Mouse (Mus musculus): ENCODE results near the gene Arid1b. TPM values are rescaled to one million over a fixed set of nuclear protein-coding genes. Genes with fewer than 3 reads are reported as not detected.

The Arid1b gene
- polyA plus RNA-seq, 1 experiment from 2014 or later, result 14.8 TPM

DNA sequence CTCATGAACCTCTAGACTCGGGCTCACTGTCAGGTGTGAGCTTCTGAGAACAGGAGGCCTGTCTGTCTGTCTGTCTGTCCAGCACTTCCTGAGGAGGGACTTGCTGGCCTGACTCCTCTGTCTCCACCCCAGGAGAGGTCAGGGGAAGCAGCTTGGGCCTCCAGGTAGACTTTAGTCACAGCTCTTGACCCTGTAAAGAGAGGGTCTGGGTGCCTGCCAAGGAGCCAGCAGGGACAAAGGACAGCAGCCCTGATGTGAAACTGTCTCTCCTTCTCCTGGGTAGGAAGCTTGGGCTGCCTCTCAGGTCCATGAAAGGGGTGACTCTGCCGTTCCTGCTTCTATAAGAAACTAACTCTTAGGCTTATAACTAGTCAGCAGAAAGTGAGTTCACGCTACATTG lies 143.8 kb downstream of the Arid1b start:
- Histone ChIP-seq H3K9me3 (ENCODE audit: control insufficient read depth, low read length) (no peaks in the 10 kb centered on the region), H3K4me1 (ENCODE audit: control insufficient read depth, insufficient read depth, low read length) (peaks cover 12% of the 10 kb centered on the region), H3K4me2 (ENCODE audit: low read depth, severe bottlenecking) (no peak overlapping the region), H3K27ac (replicated peaks; ENCODE audit: low read depth, low read length) (no peak overlapping the region; the same call in 1 of the 2 replicates), H3K27me3 (ENCODE audit: control insufficient read depth, insufficient read depth, low read length) (no peaks in the 10 kb centered on the region), H3K4me3 (ENCODE audit: low read depth, low read length) (no peak overlapping the region), H3K36me3 (ENCODE audit: control insufficient read depth, insufficient read depth, low read length) (no peaks in the 10 kb centered on the region), H3K9ac (ENCODE audit: low read length) (no peak overlapping the region)
- 70% methylated on average over 3 of the region's 3 CpGs for WGBS
- no peak for DNase-seq (ENCODE audit: low spot score)
- no peak for ATAC-seq (ENCODE audit: insufficient number of reproducible peaks, low FRiP score, low TSS enrichment, low read depth)

GRCm38 (mm10) chr17:5138641-5139205 lies 144.6 kb downstream of the Arid1b start:
- Histone ChIP-seq H3K4me3 (ENCODE audit: low read depth, low read length) (no peak overlapping the region), H3K4me1 (ENCODE audit: control insufficient read depth, insufficient read depth, low read length) (peaks cover 12% of the 10 kb centered on the region), H3K27ac (replicated peaks; ENCODE audit: low read depth, low read length) (no peak overlapping the region), H3K36me3 (ENCODE audit: control insufficient read depth, insufficient read depth, low read length) (no peaks in the 10 kb centered on the region), H3K4me2 (ENCODE audit: low read depth, severe bottlenecking) (no peak overlapping the region), H3K9me3 (ENCODE audit: control insufficient read depth, low read length) (no peaks in the 10 kb centered on the region), H3K27me3 (ENCODE audit: control insufficient read depth, insufficient read depth, low read length) (no peaks in the 10 kb centered on the region), H3K9ac (ENCODE audit: low read length) (no peak overlapping the region)
- WGBS, result 14% methylated on average over 8 of the region's 8 CpGs
- DNase-seq (ENCODE audit: low spot score), result peak; percentile 82
- peak; percentile 79 for ATAC-seq (ENCODE audit: insufficient number of reproducible peaks, low FRiP score, low TSS enrichment, low read depth)

DNA sequence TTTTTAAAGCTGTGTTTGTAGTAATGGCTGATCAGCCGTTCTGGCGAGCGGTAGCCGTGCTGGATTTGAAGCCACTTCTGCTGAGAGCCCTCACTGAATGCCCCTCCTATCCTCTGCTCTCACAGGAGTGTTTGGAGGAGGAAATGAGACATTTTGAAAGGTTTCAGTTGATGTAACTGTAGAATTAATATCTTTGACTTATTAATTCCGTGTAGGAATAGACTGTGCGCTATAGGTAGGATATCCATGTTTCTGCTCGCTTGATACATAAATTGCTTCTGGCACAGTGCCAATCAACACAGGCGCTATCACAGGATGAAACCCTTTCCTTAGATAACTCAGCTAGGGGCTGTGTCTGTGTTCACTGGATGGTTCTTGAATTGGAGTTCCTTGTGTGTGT lies 145.4 kb downstream of the Arid1b start:
- Histone ChIP-seq H3K27me3 (ENCODE audit: control insufficient read depth, insufficient read depth, low read length) (no peaks in the 10 kb centered on the region), H3K4me3 (ENCODE audit: low read depth, low read length) (no peak overlapping the region), H3K27ac (replicated peaks; ENCODE audit: low read depth, low read length) (no peak overlapping the region), H3K4me1 (ENCODE audit: control insufficient read depth, insufficient read depth, low read length) (peaks cover 12% of the 10 kb centered on the region), H3K36me3 (ENCODE audit: control insufficient read depth, insufficient read depth, low read length) (no peaks in the 10 kb centered on the region), H3K9ac (ENCODE audit: low read length) (no peak overlapping the region), H3K4me2 (ENCODE audit: low read depth, severe bottlenecking) (peak overlapping the region; percentile 12; the same call in 1 of the 2 replicates), H3K9me3 (ENCODE audit: control insufficient read depth, low read length) (no peaks in the 10 kb centered on the region)
- DNase-seq (ENCODE audit: low spot score) (no peak), ATAC-seq (ENCODE audit: insufficient number of reproducible peaks, low FRiP score, low TSS enrichment, low read depth) (no peak)
- 52% methylated on average over 8 of the region's 8 CpGs for WGBS

DNA sequence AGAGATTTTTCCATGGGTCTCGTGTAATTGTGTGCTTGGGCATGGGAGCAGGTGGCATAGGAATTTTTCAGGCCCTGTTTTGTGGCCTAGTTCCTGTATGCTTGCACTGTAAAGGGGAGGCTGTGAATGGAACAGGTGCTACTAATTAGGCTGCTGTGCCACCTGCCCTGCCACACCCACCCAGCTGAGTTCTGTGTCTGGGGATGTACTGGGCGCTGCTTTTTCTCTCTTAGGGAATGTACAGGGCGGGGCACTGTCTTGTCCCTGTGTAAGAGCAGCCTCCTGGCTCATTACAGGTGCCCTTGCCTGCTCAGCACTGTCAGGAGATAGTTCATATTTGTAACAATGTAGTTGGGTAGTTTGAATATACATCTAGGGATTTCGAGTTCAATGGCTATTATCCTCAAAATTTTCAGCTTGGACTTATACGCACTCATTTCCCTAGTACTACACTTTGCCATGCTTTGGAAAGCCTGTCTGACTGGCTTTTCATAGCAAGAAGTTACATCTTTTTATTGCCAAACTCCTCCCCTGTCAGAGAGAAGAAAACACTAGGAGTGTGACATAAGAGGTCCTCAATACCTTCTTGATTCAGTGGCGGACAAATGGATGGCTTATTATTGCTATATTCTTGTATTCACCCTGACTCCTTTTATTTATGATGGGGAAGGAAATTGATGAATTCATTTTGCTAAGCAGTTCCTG lies 149.8 kb downstream of the Arid1b start:
- no peaks in the 10 kb centered on the region for H3K27me3 ChIP-seq (ENCODE audit: control insufficient read depth, insufficient read depth, low read length)
- no peak overlapping the region for H3K9ac ChIP-seq (ENCODE audit: low read length)
- no peaks in the 10 kb centered on the region for H3K36me3 ChIP-seq (ENCODE audit: control insufficient read depth, insufficient read depth, low read length)
- DNase-seq (ENCODE audit: low spot score) (no peak), ATAC-seq (ENCODE audit: insufficient number of reproducible peaks, low FRiP score, low TSS enrichment, low read depth) (no peak)
- no peak overlapping the region for H3K4me3 ChIP-seq (ENCODE audit: low read depth, low read length)
- H3K4me2 ChIP-seq (ENCODE audit: low read depth, severe bottlenecking), result no peak overlapping the region
- H3K9me3 ChIP-seq (ENCODE audit: control insufficient read depth, low read length), result no peaks in the 10 kb centered on the region
- peaks cover under 1% of the 10 kb centered on the region; the same call in 1 of the 2 replicates for H3K4me1 ChIP-seq (ENCODE audit: control insufficient read depth, insufficient read depth, low read length)
- WGBS, result 78% methylated on average over 6 of the region's 6 CpGs
- no peak overlapping the region for H3K27ac ChIP-seq (replicated peaks; ENCODE audit: low read depth, low read length)

DNA sequence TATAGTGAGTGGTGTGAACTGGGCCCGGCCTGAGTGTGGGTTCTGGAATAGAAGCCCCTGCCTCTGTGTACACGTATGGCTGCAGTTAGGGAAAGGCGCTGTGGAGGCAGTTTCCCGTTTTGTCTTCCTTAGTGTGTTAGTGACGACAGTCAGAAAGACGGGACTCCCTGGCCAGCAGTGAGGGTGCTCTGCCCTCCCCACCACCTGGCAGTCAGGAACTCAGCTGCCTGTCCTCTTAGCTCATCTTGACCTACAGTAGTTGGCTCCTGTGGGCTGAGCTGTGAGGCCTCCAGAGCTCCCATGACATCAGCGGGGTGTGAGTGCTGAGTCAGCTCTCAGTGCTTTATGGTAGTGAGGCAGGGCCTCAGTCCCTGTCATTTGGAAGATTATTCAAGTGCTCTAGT lies 156.5 kb downstream of the Arid1b start:
- Histone ChIP-seq H3K9me3 (ENCODE audit: control insufficient read depth, low read length) (no peaks in the 10 kb centered on the region), H3K4me1 (ENCODE audit: control insufficient read depth, insufficient read depth, low read length) (peaks cover 4% of the 10 kb centered on the region; the same call in 1 of the 2 replicates), H3K36me3 (ENCODE audit: control insufficient read depth, insufficient read depth, low read length) (no peaks in the 10 kb centered on the region; the same call in 1 of the 2 replicates), H3K4me2 (ENCODE audit: low read depth, severe bottlenecking) (no peak overlapping the region), H3K27ac (replicated peaks; ENCODE audit: low read depth, low read length) (no peak overlapping the region), H3K9ac (ENCODE audit: low read length) (no peak overlapping the region), H3K4me3 (ENCODE audit: low read depth, low read length) (no peak overlapping the region), H3K27me3 (ENCODE audit: control insufficient read depth, insufficient read depth, low read length) (no peaks in the 10 kb centered on the region)
- ATAC-seq (ENCODE audit: insufficient number of reproducible peaks, low FRiP score, low TSS enrichment, low read depth), result no peak
- DNase-seq (ENCODE audit: low spot score), result no peak
- 51% methylated on average over 7 of the region's 7 CpGs for WGBS

GRCm38 (mm10) chr17:5151852-5152251 lies 157.7 kb downstream of the Arid1b start:
- H3K9me3 ChIP-seq (ENCODE audit: control insufficient read depth, low read length), result no peaks in the 10 kb centered on the region
- no peak overlapping the region for H3K27ac ChIP-seq (replicated peaks; ENCODE audit: low read depth, low read length)
- peaks cover 4% of the 10 kb centered on the region; the same call in 1 of the 2 replicates for H3K4me1 ChIP-seq (ENCODE audit: control insufficient read depth, insufficient read depth, low read length)
- DNase-seq (ENCODE audit: low spot score), result no peak
- no peak overlapping the region for H3K4me3 ChIP-seq (ENCODE audit: low read depth, low read length)
- no peak overlapping the region for H3K4me2 ChIP-seq (ENCODE audit: low read depth, severe bottlenecking)
- no peak overlapping the region for H3K9ac ChIP-seq (ENCODE audit: low read length)
- ATAC-seq (ENCODE audit: insufficient number of reproducible peaks, low FRiP score, low TSS enrichment, low read depth), result no peak
- H3K36me3 ChIP-seq (ENCODE audit: control insufficient read depth, insufficient read depth, low read length), result no peaks in the 10 kb centered on the region; the same call in 1 of the 2 replicates
- WGBS, result 78% methylated on average over 11 of the region's 11 CpGs
- no peaks in the 10 kb centered on the region for H3K27me3 ChIP-seq (ENCODE audit: control insufficient read depth, insufficient read depth, low read length)

GRCm38 (mm10) chr17:5153461-5153860 lies 159.3 kb downstream of the Arid1b start:
- no peak for ATAC-seq (ENCODE audit: insufficient number of reproducible peaks, low FRiP score, low TSS enrichment, low read depth)
- Histone ChIP-seq H3K36me3 (ENCODE audit: control insufficient read depth, insufficient read depth, low read length) (no peaks in the 10 kb centered on the region; the same call in 1 of the 2 replicates), H3K27me3 (ENCODE audit: control insufficient read depth, insufficient read depth, low read length) (no peaks in the 10 kb centered on the region), H3K9me3 (ENCODE audit: control insufficient read depth, low read length) (no peaks in the 10 kb centered on the region), H3K4me2 (ENCODE audit: low read depth, severe bottlenecking) (no peak overlapping the region), H3K9ac (ENCODE audit: low read length) (no peak overlapping the region), H3K27ac (replicated peaks; ENCODE audit: low read depth, low read length) (no peak overlapping the region), H3K4me3 (ENCODE audit: low read depth, low read length) (no peak overlapping the region), H3K4me1 (ENCODE audit: control insufficient read depth, insufficient read depth, low read length) (peaks cover 12% of the 10 kb centered on the region; the same call in 1 of the 2 replicates)
- DNase-seq (ENCODE audit: low spot score), result no peak
- WGBS, result 94% methylated on average over 2 of the region's 2 CpGs

DNA sequence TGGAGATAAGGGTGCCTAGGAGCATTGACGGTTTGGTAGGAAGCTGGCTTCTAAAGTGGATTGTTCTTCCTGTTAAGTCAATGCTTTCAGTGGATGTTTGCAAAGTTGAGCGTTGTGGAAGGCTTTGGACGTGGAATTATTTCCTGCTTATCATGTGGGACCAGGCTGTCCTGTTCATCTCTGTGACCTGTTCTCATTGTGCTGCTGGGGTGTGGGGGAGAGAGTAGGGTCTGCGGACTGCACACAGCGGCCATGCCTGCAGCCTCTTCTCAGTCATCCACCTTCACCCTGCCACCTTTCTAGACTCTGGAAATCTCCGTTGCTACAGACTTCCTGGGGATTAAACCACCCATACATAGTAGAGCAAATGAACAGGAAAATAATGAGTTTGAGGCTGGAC lies 160.2 kb downstream of the Arid1b start:
- Histone ChIP-seq H3K9ac (ENCODE audit: low read length) (no peak overlapping the region), H3K36me3 (ENCODE audit: control insufficient read depth, insufficient read depth, low read length) (no peaks in the 10 kb centered on the region; the same call in 1 of the 2 replicates), H3K27me3 (ENCODE audit: control insufficient read depth, insufficient read depth, low read length) (no peaks in the 10 kb centered on the region), H3K9me3 (ENCODE audit: control insufficient read depth, low read length) (no peaks in the 10 kb centered on the region), H3K4me2 (ENCODE audit: low read depth, severe bottlenecking) (no peak overlapping the region), H3K4me1 (ENCODE audit: control insufficient read depth, insufficient read depth, low read length) (peaks cover 12% of the 10 kb centered on the region; the same call in 1 of the 2 replicates), H3K4me3 (ENCODE audit: low read depth, low read length) (no peak overlapping the region), H3K27ac (replicated peaks; ENCODE audit: low read depth, low read length) (no peak overlapping the region)
- no peak for ATAC-seq (ENCODE audit: insufficient number of reproducible peaks, low FRiP score, low TSS enrichment, low read depth)
- WGBS, result 81% methylated on average over 6 of the region's 6 CpGs
- no peak for DNase-seq (ENCODE audit: low spot score)
